Mouse (Mus musculus): ENCODE measurements around the gene Stk40. TPM values are rescaled to one million over a fixed set of nuclear protein-coding genes. Genes with fewer than 3 reads are reported as not detected.
A peak's percentile ranks its signal among the peaks of the same experiment; 100 is the strongest.

The Stk40 gene
- total and polyA plus RNA-seq, 2 experiments from 2014 or later, result 16.9 to 21.2 TPM

GRCm38 (mm10) chr4:126117116-126117515 lies 13.4 kb downstream of the Stk40 start:
- H3K4me3 ChIP-seq (ENCODE audit: low read depth, low read length), result no peak overlapping the region
- H3K4me2 ChIP-seq (ENCODE audit: low read depth, low read length, poor library complexity, severe bottlenecking), result no peak overlapping the region
- no peak for ATAC-seq (ENCODE audit: low FRiP score)
- no peak overlapping the region for H3K9ac ChIP-seq (replicated peaks; ENCODE audit: low read length, poor library complexity, severe bottlenecking)
- H3K27ac ChIP-seq (ENCODE audit: low read depth, low read length), result no peak overlapping the region
- peak; percentile 79 for DNase-seq (ENCODE audit: low spot score)
- H3K27me3 ChIP-seq (ENCODE audit: insufficient read depth, low read length), result no peaks in the 10 kb centered on the region
- no peak for TF ChIP-seq CTCF (IDR thresholded peaks at IDR 0.05)
- no peaks in the 10 kb centered on the region for H3K9me3 ChIP-seq (ENCODE audit: low read length)
- WGBS, result 83% methylated on average over 8 of the region's 8 CpGs
- peaks cover 2% of the 10 kb centered on the region; the same call in 1 of the 2 replicates for H3K36me3 ChIP-seq (ENCODE audit: insufficient read depth, low read length)
- peaks cover 4% of the 10 kb centered on the region; the same call in 1 of the 2 replicates for H3K4me1 ChIP-seq (ENCODE audit: insufficient read depth, low read length)

DNA sequence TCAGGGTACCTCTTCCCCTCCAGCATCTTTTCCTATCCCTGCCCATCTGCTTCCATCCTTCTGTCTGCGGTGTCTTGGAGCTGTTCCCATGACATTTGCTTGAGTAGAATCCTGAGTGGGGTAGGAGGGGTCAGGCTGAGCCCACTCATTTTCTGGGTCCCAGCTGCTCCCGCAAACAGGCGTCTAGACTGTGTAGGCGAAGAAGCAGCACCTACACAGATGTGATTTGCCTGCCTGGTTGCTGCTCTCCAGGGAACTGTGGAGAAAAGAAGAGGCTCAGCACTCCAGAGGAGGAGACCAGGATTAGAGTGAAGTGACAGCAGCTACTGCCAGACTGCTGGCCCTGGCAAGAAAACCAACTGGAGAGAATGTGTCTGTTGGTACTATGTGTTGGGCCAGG lies 14.9 kb downstream of the Stk40 start:
- Histone ChIP-seq H3K9ac (replicated peaks; ENCODE audit: low read length, poor library complexity, severe bottlenecking) (no peak overlapping the region), H3K4me1 (ENCODE audit: insufficient read depth, low read length) (peaks cover 4% of the 10 kb centered on the region; the same call in 1 of the 2 replicates), H3K27me3 (ENCODE audit: insufficient read depth, low read length) (no peaks in the 10 kb centered on the region), H3K36me3 (ENCODE audit: insufficient read depth, low read length) (peaks cover 2% of the 10 kb centered on the region; the same call in 1 of the 2 replicates), H3K27ac (ENCODE audit: low read depth, low read length) (no peak overlapping the region), H3K4me3 (ENCODE audit: low read depth, low read length) (no peak overlapping the region), H3K4me2 (ENCODE audit: low read depth, low read length, poor library complexity, severe bottlenecking) (no peak overlapping the region), H3K9me3 (ENCODE audit: low read length) (no peaks in the 10 kb centered on the region)
- 68% methylated on average over 4 of the region's 4 CpGs for WGBS
- peak; percentile 51 for DNase-seq (ENCODE audit: low spot score)
- TF ChIP-seq CTCF (IDR thresholded peaks at IDR 0.05), result no peak
- no peak for ATAC-seq (ENCODE audit: low FRiP score)

GRCm38 (mm10) chr4:126119051-126119450 lies 15.3 kb downstream of the Stk40 start:
- Histone ChIP-seq H3K4me2 (ENCODE audit: low read depth, low read length, poor library complexity, severe bottlenecking) (no peak overlapping the region), H3K36me3 (ENCODE audit: insufficient read depth, low read length) (peaks cover 2% of the 10 kb centered on the region), H3K9ac (replicated peaks; ENCODE audit: low read length, poor library complexity, severe bottlenecking) (no peak overlapping the region), H3K4me1 (ENCODE audit: insufficient read depth, low read length) (peaks cover 4% of the 10 kb centered on the region; the same call in 1 of the 2 replicates), H3K27me3 (ENCODE audit: insufficient read depth, low read length) (no peaks in the 10 kb centered on the region), H3K9me3 (ENCODE audit: low read length) (no peaks in the 10 kb centered on the region), H3K27ac (ENCODE audit: low read depth, low read length) (no peak overlapping the region), H3K4me3 (ENCODE audit: low read depth, low read length) (no peak overlapping the region)
- TF ChIP-seq CTCF (IDR thresholded peaks at IDR 0.05), result no peak
- DNase-seq (ENCODE audit: low spot score) (no peak), ATAC-seq (ENCODE audit: low FRiP score) (no peak)
- 81% methylated on average over 1 of the region's 1 CpGs for WGBS

- TF ChIP-seq CTCF (IDR thresholded peaks at IDR 0.05), result no peak
- H3K9ac ChIP-seq (replicated peaks; ENCODE audit: low read length, poor library complexity, severe bottlenecking), result no peak overlapping the region
- H3K4me3 ChIP-seq (ENCODE audit: low read depth, low read length), result no peak overlapping the region
- 92% methylated on average over 5 of the region's 5 CpGs for WGBS
- H3K27me3 ChIP-seq (ENCODE audit: insufficient read depth, low read length), result no peaks in the 10 kb centered on the region
- ATAC-seq (ENCODE audit: low FRiP score) (no peak), DNase-seq (ENCODE audit: low spot score) (no peak)
- H3K4me1 ChIP-seq (ENCODE audit: insufficient read depth, low read length), result peaks cover 4% of the 10 kb centered on the region; the same call in 1 of the 2 replicates
- H3K4me2 ChIP-seq (ENCODE audit: low read depth, low read length, poor library complexity, severe bottlenecking), result no peak overlapping the region
- H3K9me3 ChIP-seq (ENCODE audit: low read length), result no peaks in the 10 kb centered on the region
- H3K27ac ChIP-seq (ENCODE audit: low read depth, low read length), result no peak overlapping the region
- H3K36me3 ChIP-seq (ENCODE audit: insufficient read depth, low read length), result peaks cover 5% of the 10 kb centered on the region
Measured at GRCm38 (mm10) chr4:126120052-126120451, 16.3 kb downstream of the Stk40 start.

GRCm38 (mm10) chr4:126120506-126120905 lies 16.7 kb downstream of the Stk40 start:
- no peak for DNase-seq (ENCODE audit: low spot score)
- TF ChIP-seq CTCF (IDR thresholded peaks at IDR 0.05), result no peak
- no peak overlapping the region for H3K9ac ChIP-seq (replicated peaks; ENCODE audit: low read length, poor library complexity, severe bottlenecking)
- H3K4me2 ChIP-seq (ENCODE audit: low read depth, low read length, poor library complexity, severe bottlenecking), result no peak overlapping the region
- WGBS, result 94% methylated on average over 2 of the region's 2 CpGs
- ATAC-seq (ENCODE audit: low FRiP score), result no peak
- H3K4me3 ChIP-seq (ENCODE audit: low read depth, low read length), result no peak overlapping the region
- no peaks in the 10 kb centered on the region for H3K9me3 ChIP-seq (ENCODE audit: low read length)
- peaks cover 9% of the 10 kb centered on the region for H3K36me3 ChIP-seq (ENCODE audit: insufficient read depth, low read length)
- H3K4me1 ChIP-seq (ENCODE audit: insufficient read depth, low read length), result peaks cover 4% of the 10 kb centered on the region; the same call in 1 of the 2 replicates
- no peaks in the 10 kb centered on the region for H3K27me3 ChIP-seq (ENCODE audit: insufficient read depth, low read length)
- H3K27ac ChIP-seq (ENCODE audit: low read depth, low read length), result no peak overlapping the region

- Histone ChIP-seq H3K4me3 (ENCODE audit: low read depth, low read length) (no peak overlapping the region), H3K9me3 (ENCODE audit: low read length) (no peaks in the 10 kb centered on the region), H3K4me1 (ENCODE audit: insufficient read depth, low read length) (peaks cover under 1% of the 10 kb centered on the region; the same call in 1 of the 2 replicates), H3K36me3 (ENCODE audit: insufficient read depth, low read length) (peaks cover 19% of the 10 kb centered on the region), H3K4me2 (ENCODE audit: low read depth, low read length, poor library complexity, severe bottlenecking) (no peak overlapping the region), H3K27ac (ENCODE audit: low read depth, low read length) (no peak overlapping the region), H3K9ac (replicated peaks; ENCODE audit: low read length, poor library complexity, severe bottlenecking) (no peak overlapping the region), H3K27me3 (ENCODE audit: insufficient read depth, low read length) (no peaks in the 10 kb centered on the region)
- no peak for DNase-seq (ENCODE audit: low spot score)
- TF ChIP-seq CTCF (IDR thresholded peaks at IDR 0.05), result no peak
- ATAC-seq (ENCODE audit: low FRiP score), result no peak
- 79% methylated on average over 10 of the region's 10 CpGs for WGBS
Measured at GRCm38 (mm10) chr4:126123309-126124040, 19.7 kb downstream of the Stk40 start.

Data from midbrain, postnatal 0 days (tissue).